Mouse (Mus musculus): ENCODE measurements around the gene Doc2g. TPM values are rescaled to one million over a fixed set of nuclear protein-coding genes. Genes with fewer than 3 reads are reported as not detected.
"Not testable (repeated sequence)": the region's sequence is repeated elsewhere in the genome, so short reads cannot be mapped to it uniquely, and the experiment has no call there.

Gene Doc2g
- polyA plus RNA-seq, 1 experiment from 2014 or later, result 72.2 TPM

GRCm38 (mm10) chr19:4017921-4018587 is 14.9 kb downstream of the Doc2g start:
- no peak overlapping the region for H3K4me2 ChIP-seq
- no peak for ATAC-seq (replicated peaks; ENCODE audit: insufficient number of reproducible peaks, insufficient read depth, low FRiP score, low read depth)
- H3K4me1 ChIP-seq (replicated peaks), result peaks cover 11% of the 10 kb centered on the region
- no peak overlapping the region for H3K27ac ChIP-seq
- H3K4me3 ChIP-seq, result no peak overlapping the region
- no peak overlapping the region for H3K9ac ChIP-seq
- WGBS, result 64% methylated on average over 10 of the region's 10 CpGs
- no peaks in the 10 kb centered on the region for H3K36me3 ChIP-seq
- no peaks in the 10 kb centered on the region for H3K27me3 ChIP-seq
- H3K9me3 ChIP-seq (replicated peaks), result no peaks in the 10 kb centered on the region

- no peak overlapping the region for H3K9ac ChIP-seq
- no peak overlapping the region for H3K4me3 ChIP-seq
- H3K27me3 ChIP-seq, result no peaks in the 10 kb centered on the region
- WGBS, result 29% methylated on average over 18 of the region's 18 CpGs
- H3K4me2 ChIP-seq, result no peak overlapping the region
- no peak overlapping the region for H3K27ac ChIP-seq
- H3K36me3 ChIP-seq, result no peaks in the 10 kb centered on the region
- peaks cover 8% of the 10 kb centered on the region; the same call in 1 of the 2 replicates for H3K4me1 ChIP-seq (replicated peaks)
- peak; percentile 81 for ATAC-seq (replicated peaks; ENCODE audit: insufficient number of reproducible peaks, insufficient read depth, low FRiP score, low read depth)
- no peaks in the 10 kb centered on the region for H3K9me3 ChIP-seq (replicated peaks)
Measured at GRCm38 (mm10) chr19:4018743-4019583, 15.8 kb downstream of the Doc2g start.

- Histone ChIP-seq H3K4me2 (no peak overlapping the region), H3K4me1 (replicated peaks) (peaks cover 8% of the 10 kb centered on the region; the same call in 1 of the 2 replicates), H3K27ac (no peak overlapping the region), H3K27me3 (no peaks in the 10 kb centered on the region), H3K9me3 (replicated peaks) (no peaks in the 10 kb centered on the region; the same call in 1 of the 2 replicates), H3K36me3 (no peaks in the 10 kb centered on the region), H3K4me3 (no peak overlapping the region), H3K9ac (no peak overlapping the region)
- no peak for ATAC-seq (replicated peaks; ENCODE audit: insufficient number of reproducible peaks, insufficient read depth, low FRiP score, low read depth)
- 69% methylated on average over 7 of the region's 7 CpGs for WGBS
Measured at GRCm38 (mm10) chr19:4023185-4023584, 20.1 kb downstream of the Doc2g start.

- no peak overlapping the region for H3K9ac ChIP-seq
- H3K27ac ChIP-seq, result no peak overlapping the region
- H3K4me1 ChIP-seq (replicated peaks), result no peaks in the 10 kb centered on the region
- H3K4me2 ChIP-seq, result no peak overlapping the region
- H3K9me3 ChIP-seq (replicated peaks), result no peaks in the 10 kb centered on the region; the same call in 1 of the 2 replicates
- no peak overlapping the region for H3K4me3 ChIP-seq
- H3K36me3 ChIP-seq, result no peaks in the 10 kb centered on the region
- ATAC-seq (replicated peaks; ENCODE audit: insufficient number of reproducible peaks, insufficient read depth, low FRiP score, low read depth), result no peak
- H3K27me3 ChIP-seq, result no peaks in the 10 kb centered on the region
Measured at GRCm38 (mm10) chr19:4027576-4027975, 24.5 kb downstream of the Doc2g start.

GRCm38 (mm10) chr19:4032668-4033067 is 29.6 kb downstream of the Doc2g start:
- WGBS, result 49% methylated on average over 7 of the region's 7 CpGs

GRCm38 (mm10) chr19:4033298-4033697 is 30.2 kb downstream of the Doc2g start:
- H3K4me2 ChIP-seq, result no peak overlapping the region
- H3K27ac ChIP-seq, result no peak overlapping the region
- no peak overlapping the region for H3K4me3 ChIP-seq
- 56% methylated on average over 3 of the region's 3 CpGs for WGBS
- H3K27me3 ChIP-seq, result no peaks in the 10 kb centered on the region
- ATAC-seq (replicated peaks; ENCODE audit: insufficient number of reproducible peaks, insufficient read depth, low FRiP score, low read depth), result no peak
- H3K4me1 ChIP-seq (replicated peaks), result peaks cover 17% of the 10 kb centered on the region
- H3K9me3 ChIP-seq (replicated peaks), result no peaks in the 10 kb centered on the region
- H3K9ac ChIP-seq, result no peak overlapping the region
- H3K36me3 ChIP-seq, result no peaks in the 10 kb centered on the region; the same call in 1 of the 2 replicates

More at GRCm38 (mm10) chr19:4032668-4033067, 29.6 kb downstream of the Doc2g start:
- H3K27me3 ChIP-seq, result no peaks in the 10 kb centered on the region
- H3K9ac ChIP-seq, result no peak overlapping the region
- no peak overlapping the region for H3K4me3 ChIP-seq
- H3K27ac ChIP-seq, result no peak overlapping the region
- H3K9me3 ChIP-seq (replicated peaks), result no peaks in the 10 kb centered on the region
- no peak overlapping the region for H3K4me2 ChIP-seq
- peaks cover 13% of the 10 kb centered on the region for H3K4me1 ChIP-seq (replicated peaks)
- no peaks in the 10 kb centered on the region; the same call in 1 of the 2 replicates for H3K36me3 ChIP-seq
- no peak for ATAC-seq (replicated peaks; ENCODE audit: insufficient number of reproducible peaks, insufficient read depth, low FRiP score, low read depth)

- no peak for ATAC-seq (replicated peaks; ENCODE audit: insufficient number of reproducible peaks, insufficient read depth, low FRiP score, low read depth)
- 68% methylated on average over 5 of the region's 5 CpGs for WGBS
- Histone ChIP-seq H3K4me2 (no peak overlapping the region), H3K36me3 (no peaks in the 10 kb centered on the region; the same call in 1 of the 2 replicates), H3K9me3 (replicated peaks) (no peaks in the 10 kb centered on the region), H3K4me3 (no peak overlapping the region), H3K27me3 (no peaks in the 10 kb centered on the region), H3K4me1 (replicated peaks) (peaks cover 19% of the 10 kb centered on the region), H3K27ac (no peak overlapping the region), H3K9ac (no peak overlapping the region)
Measured at GRCm38 (mm10) chr19:4033742-4034141, 30.6 kb downstream of the Doc2g start.

- no peak overlapping the region for H3K4me3 ChIP-seq
- ATAC-seq (replicated peaks; ENCODE audit: insufficient number of reproducible peaks, insufficient read depth, low FRiP score, low read depth), result no peak
- peaks cover 19% of the 10 kb centered on the region for H3K4me1 ChIP-seq (replicated peaks)
- H3K9me3 ChIP-seq (replicated peaks), result no peaks in the 10 kb centered on the region
- no peaks in the 10 kb centered on the region for H3K27me3 ChIP-seq
- WGBS, result 75% methylated on average over 12 of the region's 12 CpGs
- no peak overlapping the region for H3K9ac ChIP-seq
- no peaks in the 10 kb centered on the region; the same call in 1 of the 2 replicates for H3K36me3 ChIP-seq
- no peak overlapping the region for H3K27ac ChIP-seq
- H3K4me2 ChIP-seq, result peak overlapping the region; percentile 20; the same call in 1 of the 2 replicates
Measured at GRCm38 (mm10) chr19:4036327-4037045, 33.4 kb downstream of the Doc2g start.

- H3K9me3 ChIP-seq (replicated peaks); ATAC-seq (replicated peaks; ENCODE audit: insufficient number of reproducible peaks, insufficient read depth, low FRiP score, low read depth); H3K27me3 ChIP-seq; H3K36me3 ChIP-seq: not testable (repeated sequence)
- Histone ChIP-seq H3K4me1 (replicated peaks) (peaks cover 22% of the 10 kb centered on the region), H3K4me3 (peak overlapping the region; percentile 76), H3K4me2 (peak overlapping the region; percentile 73), H3K27ac (peak overlapping the region; percentile 78), H3K9ac (peak overlapping the region; percentile 74)
- 24% methylated on average over 8 of the region's 8 CpGs for WGBS
Measured at GRCm38 (mm10) chr19:4037154-4037787, 34.2 kb downstream of the Doc2g start.

GRCm38 (mm10) chr19:4037788-4038232 is 34.7 kb downstream of the Doc2g start, which contains the start of gene Gstp1:
Gstp1 (minus strand) TSS chr19:4037985.
- peak within 1 kb of the TSS; percentile 74 for H3K9ac ChIP-seq
- peak; percentile 83 for ATAC-seq (replicated peaks; ENCODE audit: insufficient number of reproducible peaks, insufficient read depth, low FRiP score, low read depth)
- no peaks in the 10 kb centered on the region for H3K9me3 ChIP-seq (replicated peaks)
- H3K36me3 ChIP-seq, result no peaks in the 10 kb centered on the region; the same call in 1 of the 2 replicates
- peak within 1 kb of the TSS; percentile 76 for H3K4me3 ChIP-seq
- H3K4me1 ChIP-seq (replicated peaks), result peaks cover 23% of the 10 kb centered on the region
- no peaks in the 10 kb centered on the region for H3K27me3 ChIP-seq
- peak within 1 kb of the TSS; percentile 73 for H3K4me2 ChIP-seq
- WGBS, result under 1% methylated on average over 26 of the region's 26 CpGs
- peak within 1 kb of the TSS; percentile 78 for H3K27ac ChIP-seq
